Mouse (Mus musculus) urinary bladder, postnatal 10 days (tissue): ENCODE data around the gene Fgfr2.
"Not testable (repeated sequence)": the region's sequence is repeated elsewhere in the genome, so short reads cannot be mapped to it uniquely, and the experiment has no call there.

Source experiments
- DNase-seq: peaks from one replicate; pipeline ENCODE4 v3.0.0; 2022; ENCODE audit warnings: low spot score

Gene Fgfr2

DNA sequence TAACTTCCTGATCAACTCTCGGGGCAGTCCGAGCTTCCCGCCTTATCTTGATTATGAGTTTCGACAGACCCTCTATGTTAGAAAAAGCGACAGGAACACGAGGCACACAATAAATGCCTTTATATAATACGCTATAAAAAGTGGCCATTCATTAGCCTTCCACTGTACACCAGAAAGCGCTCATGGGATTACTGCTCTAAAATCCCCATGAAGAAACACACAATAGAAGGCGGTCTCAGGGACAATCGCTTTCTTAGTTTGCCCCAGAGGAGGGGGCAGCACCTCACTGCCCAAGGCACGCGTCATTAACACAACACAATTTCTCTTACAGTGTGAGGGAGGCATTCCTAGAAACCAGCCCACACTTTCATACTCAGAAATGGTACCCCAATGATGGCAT lies 2954.9 kb downstream of the Fgfr2 start:
- no peak for DNase-seq

GRCm38 (mm10) chr7:130167261-130167660 lies 2955.9 kb downstream of the Fgfr2 start:
- DNase-seq, result no peak

DNA sequence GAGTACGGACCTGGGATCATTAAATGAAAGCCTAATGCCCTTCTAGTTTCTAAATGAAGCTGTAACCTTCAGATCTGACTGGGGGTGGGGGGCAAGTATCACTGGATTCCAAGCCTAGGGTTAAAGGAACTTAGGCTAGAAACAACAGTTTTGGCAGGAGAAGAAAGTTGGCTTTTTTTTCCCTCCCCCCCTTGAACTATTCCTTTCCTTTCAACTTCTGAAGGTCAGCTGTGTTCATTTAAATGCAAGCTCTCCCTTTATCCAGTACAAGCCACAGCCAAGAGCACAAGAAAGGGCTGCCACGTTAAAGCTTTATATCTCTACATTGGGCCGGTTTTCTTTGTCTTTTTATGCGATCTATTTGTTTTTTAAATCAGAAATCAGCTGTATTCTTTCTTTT lies 2957.0 kb downstream of the Fgfr2 start:
- no peak for DNase-seq

GRCm38 (mm10) chr7:130165408-130165807 lies 2957.7 kb downstream of the Fgfr2 start:
- no peak for DNase-seq

DNA sequence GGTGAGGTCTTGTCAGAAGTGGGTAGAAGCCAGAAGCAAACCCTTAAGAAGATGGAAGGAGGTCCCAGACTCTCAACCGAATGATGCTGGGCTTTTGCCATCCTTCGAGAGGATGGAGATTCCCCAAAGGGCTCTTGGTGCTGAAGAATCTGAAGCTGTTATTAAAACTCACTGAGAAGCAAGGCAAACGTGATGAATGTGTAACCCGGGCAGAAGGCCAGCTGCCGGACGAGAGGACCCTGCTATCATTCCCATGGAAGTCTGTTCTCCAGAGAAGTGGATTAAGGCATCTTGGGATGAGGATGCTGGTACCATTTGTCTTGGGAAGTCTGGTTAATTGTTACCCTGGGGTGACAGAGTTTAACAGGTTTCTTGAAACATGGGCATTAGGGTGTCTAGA lies 2960.4 kb downstream of the Fgfr2 start:
- no peak for DNase-seq

- no peak for DNase-seq
These were observed 2961.6 kb downstream of the Fgfr2 start for GRCm38 (mm10) chr7:130161581-130161980.

DNA sequence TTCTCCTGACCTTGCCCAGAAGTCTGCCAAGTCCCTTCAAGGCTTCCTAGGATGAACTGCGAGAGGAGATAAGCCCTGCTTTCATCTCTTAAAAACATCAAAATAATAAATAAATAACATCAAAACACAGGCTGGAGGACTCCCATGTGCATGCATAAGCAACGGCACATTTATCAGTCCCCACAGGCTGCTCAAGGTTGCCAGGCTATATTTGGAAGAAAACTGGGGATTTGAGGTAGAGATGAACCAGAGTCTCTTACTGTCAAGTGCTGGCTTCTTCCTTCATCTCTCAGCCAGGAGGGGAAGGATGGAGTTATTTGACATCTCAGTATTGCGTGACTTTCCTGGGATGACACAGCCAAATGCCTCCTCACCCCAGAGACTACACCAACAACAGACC lies 2964.3 kb downstream of the Fgfr2 start:
- no peak for DNase-seq

GRCm38 (mm10) chr7:130153363-130153969 lies 2969.7 kb downstream of the Fgfr2 start:
- no peak for DNase-seq

- DNase-seq, result no peak
These were observed 2974.2 kb downstream of the Fgfr2 start for GRCm38 (mm10) chr7:130148906-130149305.

GRCm38 (mm10) chr7:130147230-130147629 lies 2975.9 kb downstream of the Fgfr2 start:
- DNase-seq, result no peak

DNA sequence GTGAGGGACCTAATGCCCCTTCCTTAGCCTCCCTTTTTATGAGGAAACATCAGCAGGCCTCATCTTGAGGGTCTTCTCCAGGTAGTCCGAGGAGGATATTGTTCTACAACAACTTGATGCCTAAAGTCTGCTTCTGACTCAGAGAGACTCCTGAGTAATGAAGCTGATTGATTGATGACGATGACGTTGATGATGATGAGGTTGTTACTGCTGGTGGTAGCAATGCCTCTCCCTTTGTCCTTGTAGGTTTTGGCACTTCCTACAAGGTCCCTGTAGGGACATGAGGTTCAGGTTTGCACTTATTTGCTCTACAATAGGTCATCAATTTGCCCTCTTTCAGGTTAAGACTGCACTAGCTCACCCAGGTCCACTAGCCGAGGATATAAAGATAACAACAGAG lies 2977.9 kb downstream of the Fgfr2 start:
- DNase-seq, result no peak

DNA sequence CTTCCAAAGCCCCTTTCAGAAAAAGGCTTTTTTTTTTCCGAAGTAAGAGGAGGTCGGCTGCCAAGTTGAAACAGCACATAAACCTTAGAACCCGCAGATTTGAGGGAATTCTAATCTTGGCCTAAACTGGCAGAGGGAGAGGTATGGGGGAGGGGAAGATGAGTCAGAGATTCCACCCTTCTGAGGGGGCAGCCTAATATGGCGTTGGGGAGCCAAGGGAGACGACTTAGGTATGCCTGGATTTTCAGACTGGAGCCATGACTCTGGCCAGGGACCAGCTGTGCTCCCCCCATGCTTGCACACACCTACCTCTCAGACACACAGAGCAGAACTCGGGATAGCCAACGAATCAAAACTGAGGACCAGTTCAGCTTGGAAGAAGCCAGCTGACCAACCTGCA lies 2979.8 kb downstream of the Fgfr2 start:
- DNase-seq, result no peak

DNA sequence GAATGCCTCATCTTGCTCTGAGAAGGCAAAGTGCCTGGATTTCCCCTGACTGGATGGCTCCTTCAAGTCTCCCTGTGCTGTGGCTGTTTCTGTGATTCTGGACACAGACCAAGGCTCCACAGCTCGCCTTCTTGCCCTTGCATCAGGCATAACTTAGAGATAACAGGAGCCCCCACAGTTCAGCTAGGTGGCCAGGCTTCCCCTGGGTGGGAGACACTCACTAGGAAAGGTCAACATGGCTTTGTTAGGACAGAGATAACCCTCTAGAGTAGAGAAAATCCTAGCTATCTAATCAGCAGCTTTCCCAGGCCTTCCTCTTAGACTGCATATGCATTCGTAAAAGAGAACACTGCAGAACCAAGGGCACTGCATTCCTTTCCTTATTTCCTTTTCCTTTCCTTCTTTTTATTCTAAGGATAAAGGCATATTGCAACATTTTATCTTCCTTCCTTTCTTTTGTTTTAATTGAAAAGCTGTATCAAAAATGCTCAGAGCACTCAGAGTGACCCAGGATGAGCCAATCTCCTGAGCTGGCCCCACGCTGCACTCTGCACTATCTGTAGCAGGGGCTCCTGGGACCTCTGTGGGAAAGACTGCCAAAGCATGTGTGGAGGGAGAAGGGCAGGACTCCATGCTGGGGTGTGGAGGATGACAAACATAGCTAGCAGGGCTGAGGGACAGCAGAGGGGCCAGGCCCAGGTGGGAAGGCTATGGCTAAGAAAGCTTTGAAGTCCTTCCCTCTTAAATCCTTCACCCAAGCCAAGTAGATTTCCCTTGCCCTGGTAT lies 2981.9 kb downstream of the Fgfr2 start:
- no peak for DNase-seq

GRCm38 (mm10) chr7:130134924-130135365 lies 2988.2 kb downstream of the Fgfr2 start:
- DNase-seq, result no peak

DNA sequence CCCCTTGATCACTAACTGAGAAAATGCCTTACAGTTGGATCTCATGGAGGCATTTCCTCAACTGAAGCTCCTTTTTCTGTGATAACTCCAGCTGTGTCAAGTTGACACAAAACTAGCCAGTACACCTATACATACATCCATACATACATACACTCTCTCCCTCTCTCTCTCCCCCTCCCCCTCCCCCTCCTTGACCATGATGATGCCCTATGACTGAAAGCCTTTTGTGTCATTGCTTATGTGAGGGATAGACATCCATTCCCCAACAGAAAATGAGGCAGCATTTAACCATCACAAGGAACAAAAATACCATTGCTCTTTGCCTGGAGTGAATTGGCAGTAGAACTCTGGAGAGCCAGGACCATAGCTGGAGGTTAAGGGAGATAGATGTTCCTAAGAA lies 2988.7 kb downstream of the Fgfr2 start:
- not testable (repeated sequence) for DNase-seq

DNA sequence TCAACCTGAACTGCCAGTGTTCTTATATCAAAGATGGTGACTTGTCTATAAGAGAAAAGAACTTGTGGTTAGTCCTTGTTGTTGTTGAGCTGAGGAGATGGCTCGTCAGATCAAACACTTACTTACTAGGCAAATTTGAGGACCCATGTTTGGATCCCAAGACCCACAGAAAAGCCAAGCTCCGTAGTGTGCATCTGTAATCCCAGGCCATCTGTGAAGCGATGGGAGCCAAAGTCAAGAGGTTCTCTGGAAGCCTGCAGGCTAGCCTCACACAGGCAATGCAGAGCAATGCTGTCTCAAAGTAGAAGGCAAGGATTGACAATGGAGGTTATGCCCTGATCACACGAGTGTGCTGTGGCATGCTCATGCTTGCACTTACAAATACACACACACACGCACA lies 2992.9 kb downstream of the Fgfr2 start:
- no peak for DNase-seq

- no peak for DNase-seq
These were observed 2993.7 kb downstream of the Fgfr2 start for GRCm38 (mm10) chr7:130129359-130129960.

GRCm38 (mm10) chr7:130121507-130121906 lies 3001.6 kb downstream of the Fgfr2 start:
- no peak for DNase-seq

GRCm38 (mm10) chr7:130119466-130119865 lies 3003.7 kb downstream of the Fgfr2 start:
- DNase-seq, result no peak

GRCm38 (mm10) chr7:130118726-130119125 lies 3004.4 kb downstream of the Fgfr2 start:
- DNase-seq, result no peak

DNA sequence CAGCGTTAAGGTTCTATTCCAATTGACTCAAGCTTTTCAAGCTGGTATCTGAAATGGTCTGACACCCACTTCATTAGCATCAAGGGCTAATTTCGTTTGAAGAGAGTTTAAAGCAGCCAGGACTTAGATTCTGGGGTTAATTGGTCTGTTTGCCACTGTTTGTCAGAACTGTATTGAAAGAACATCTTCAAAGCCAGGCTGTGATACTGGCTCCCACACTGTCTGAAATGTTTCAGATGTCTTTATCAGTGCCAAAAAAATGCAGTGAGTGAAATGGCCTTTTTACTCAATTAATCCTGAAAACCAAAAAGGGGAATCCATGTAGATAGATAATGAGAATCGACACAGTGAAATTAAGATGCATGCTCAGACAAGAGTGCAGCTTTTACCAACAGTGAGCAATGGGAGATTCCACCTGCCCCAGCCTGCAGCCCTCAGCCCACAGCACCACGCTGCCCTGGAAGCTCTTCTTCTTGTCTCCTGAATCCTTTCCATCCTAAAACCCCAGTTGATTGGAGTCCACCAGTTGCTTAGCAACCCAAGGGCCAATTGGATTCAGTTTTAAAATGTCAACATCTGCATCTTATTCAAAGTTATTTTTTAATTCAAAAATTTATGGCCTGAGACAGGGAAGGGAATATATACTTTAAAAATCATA lies 3005.6 kb downstream of the Fgfr2 start:
- DNase-seq, result no peak

- no peak for DNase-seq
These were observed 3008.7 kb downstream of the Fgfr2 start for GRCm38 (mm10) chr7:130114436-130114835.
